Mouse (Mus musculus) heart, postnatal 10 days (tissue): ENCODE data around the gene Bpgm. TPM values are rescaled to one million over a fixed set of nuclear protein-coding genes. Genes with fewer than 3 reads are reported as not detected.

ENCODE experiments used
- DNase-seq, 2 experiments: peaks; one replicate each; pipeline ENCODE4 v3.0.0; 2021
- intact Hi-C: fragments of 180-260 bp; cut with DNase I; formaldehyde crosslinking; loops from one replicate; pipeline ENCODE4 v1.15.1; 2025
- total RNA-seq, 2 experiments: library from RNA; stranded (reverse); gene quantifications; 2 replicates each; pipeline ENCODE4 v1.2.3; 2021

Bpgm gene
- total RNA-seq, 2 experiments from 2014 or later, result 49.0 to 74.4 TPM

DNA sequence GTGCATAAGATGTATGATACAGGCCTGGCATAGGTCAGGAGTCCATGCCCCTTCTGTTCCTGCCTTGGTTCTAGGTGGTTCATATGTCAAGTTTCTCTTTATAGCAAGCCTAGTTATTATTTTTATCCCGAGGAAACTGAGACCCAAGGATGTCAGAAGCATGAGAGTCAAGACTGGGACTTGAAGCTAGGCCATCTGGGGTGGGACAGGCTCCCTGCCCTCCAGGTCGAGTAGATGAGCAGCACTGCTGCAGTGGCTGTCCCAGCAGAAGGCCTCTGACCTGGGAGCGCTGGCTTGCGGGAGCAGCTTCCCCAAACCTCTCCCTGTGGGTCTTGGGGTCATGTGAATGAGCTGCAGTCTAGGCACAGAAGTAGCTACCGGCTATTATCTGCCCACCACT is 47.5 kb downstream of the Bpgm start:
- DNase-seq, result no peak
- intact Hi-C loops, result no loop called here

DNA sequence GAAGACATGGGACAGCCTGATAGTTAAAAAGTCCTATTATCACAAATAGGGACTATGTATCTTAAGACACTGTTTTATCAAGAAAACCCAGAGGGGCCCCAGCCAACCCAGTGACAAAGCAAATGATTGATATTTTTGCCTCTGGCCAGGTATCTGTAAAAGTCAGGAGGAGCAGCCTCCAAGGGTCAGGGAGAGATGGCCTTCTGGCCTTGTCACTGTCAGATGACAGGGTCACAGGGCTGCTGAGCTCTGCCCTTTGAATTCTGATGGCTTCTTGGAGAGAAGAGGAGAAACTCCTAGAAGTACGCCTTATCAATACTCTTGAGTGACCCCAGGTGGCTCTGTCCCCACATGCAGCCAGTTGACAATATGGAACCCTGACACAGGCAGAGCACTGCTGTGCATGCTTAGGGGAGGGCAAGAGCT is 49.5 kb downstream of the Bpgm start:
- intact Hi-C loops, result no loop called here
- no peak for DNase-seq

DNA sequence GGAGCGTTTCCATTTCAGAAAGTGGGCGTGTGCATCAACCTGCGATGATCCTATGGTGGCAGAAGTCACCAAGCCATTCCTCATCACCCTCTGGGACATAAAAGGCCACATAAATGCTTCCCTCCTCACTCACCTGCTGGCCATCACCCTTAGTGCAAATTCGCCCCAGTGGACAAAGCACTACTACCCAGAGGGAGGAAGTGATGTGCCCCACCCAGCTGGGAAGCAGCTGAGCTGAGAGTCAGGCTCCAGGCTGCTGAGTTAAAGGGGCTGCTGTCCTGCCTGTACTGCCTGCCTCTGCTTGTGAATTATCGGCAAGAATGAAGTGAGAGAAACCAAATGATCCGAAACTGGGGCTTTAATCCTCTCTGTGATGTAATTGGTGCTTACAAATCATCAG is 49.9 kb downstream of the Bpgm start:
- no peak for DNase-seq
- intact Hi-C loops, result no loop called here

DNA sequence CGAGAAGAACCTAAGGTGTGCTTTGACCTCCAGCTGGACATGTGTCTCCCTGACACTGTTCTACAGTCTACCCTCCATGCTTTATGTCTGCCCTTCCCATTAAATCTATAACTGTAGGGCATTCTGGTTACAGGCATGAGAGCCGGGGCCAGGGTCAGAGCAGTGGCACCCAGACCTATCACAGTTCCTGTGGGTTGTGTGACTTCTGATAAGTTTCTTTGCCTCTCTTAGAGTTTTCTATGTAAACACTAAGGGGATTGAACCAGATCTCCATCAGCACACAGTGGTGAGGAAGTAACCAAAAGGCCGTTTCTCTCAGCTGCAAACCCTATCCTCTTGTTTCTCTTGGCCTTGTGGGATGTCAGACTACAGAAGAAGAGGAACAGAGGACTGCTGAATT is 50.4 kb downstream of the Bpgm start:
- DNase-seq, result no peak
- intact Hi-C loops, result no loop called here

DNA sequence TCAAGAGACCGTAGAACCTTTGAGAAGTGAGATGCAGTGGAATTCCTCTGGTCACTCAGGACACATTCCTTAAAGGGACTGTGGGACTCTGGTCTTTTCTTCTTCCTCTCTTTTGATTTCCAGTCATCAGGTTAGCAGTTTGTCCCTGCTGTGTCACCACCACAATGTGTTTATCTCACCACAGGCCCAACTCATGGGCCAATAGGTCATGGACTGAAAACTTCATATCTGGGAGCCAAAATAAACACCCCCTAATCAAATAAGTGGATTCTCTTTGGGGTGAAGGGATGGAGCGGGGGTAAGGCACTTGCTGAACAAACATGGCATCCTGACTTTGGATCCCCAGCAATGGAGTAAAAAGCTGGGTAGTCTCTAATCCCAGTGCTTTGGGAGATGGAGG is 52.1 kb downstream of the Bpgm start:
- intact Hi-C loops, result no loop called here
- no peak for DNase-seq

DNA sequence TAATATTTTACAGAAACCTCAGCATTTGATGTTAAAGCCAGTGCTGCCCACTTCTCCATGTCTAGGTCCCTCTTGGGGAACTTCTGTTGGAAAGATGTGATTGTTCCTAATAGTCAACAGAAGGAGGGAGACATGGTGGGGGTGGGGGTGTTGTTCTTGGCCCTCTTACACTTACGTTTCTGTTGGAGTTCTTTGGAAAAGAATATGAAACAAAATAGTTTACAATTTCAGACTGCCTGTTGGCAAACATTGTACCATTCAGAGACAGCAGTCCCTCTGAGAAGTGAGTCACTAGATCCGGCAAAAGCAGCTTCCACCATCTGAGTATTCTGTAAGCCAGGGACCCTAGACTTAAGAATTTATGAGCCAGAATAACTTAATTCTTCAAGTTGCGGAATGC is 54.0 kb downstream of the Bpgm start:
- intact Hi-C loops, result no loop called here
- DNase-seq, result peak in 1 of 2 experiments; percentile 10

DNA sequence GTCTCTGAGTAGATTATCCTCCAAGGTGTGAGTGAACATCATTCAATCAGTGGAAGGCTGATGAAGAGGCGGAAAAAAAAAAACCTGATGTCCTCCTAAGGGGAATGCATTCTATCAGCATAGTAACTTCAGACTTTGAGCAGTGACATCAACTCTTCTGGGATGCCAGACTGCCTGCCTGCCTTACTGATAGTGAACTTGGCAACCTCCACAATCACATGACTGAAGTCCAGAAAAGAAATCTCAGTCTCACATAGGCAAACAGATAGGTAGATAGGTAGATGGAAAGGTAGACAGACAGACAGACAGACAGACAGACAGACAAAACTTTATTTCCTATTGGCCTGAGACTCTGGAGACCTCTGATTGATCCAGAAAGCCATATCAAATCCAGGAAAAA is 57.0 kb downstream of the Bpgm start:
- intact Hi-C loops, result no loop called here
- no peak for DNase-seq

DNA sequence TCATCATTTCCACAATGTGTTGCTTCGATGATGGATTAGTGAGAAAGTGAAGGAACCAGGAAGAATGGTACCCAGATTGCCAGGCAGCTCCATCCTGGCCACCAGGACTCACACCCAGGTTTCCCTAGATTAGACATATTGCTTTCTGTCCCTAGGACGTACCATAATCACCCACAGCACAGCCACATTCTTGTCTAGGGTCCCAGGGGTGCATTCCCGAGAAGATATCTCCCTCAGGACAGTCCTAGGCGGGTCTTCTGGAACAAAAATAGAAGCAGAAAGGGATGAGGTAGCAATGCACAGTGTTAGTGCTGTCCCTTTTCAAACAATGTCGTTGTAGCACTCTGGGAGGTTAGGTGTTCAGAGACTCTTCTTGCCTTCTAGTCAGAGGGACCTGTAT is 57.9 kb downstream of the Bpgm start:
- intact Hi-C loops, result no loop called here
- DNase-seq, result no peak

DNA sequence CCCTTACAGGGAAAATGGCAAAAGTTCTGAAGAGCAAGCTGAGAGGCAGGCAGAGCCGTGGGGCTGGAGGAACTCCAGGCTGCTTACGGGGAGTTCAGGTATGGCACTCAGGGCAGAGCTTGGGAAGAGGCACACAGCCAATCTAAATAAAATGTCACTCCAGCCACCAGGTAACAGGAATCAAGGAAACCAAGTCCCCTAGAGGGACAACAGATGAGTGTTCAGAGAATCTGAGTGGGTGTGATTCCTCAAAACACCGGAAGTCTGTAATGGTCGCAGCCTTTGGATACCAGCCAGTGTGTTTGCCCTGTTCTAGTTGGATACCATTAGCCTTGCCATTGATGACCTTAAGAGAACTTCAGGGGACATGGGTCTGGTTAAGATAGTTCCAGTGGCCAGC is 66.9 kb downstream of the Bpgm start:
- intact Hi-C loops, result no loop called here
- DNase-seq, result no peak

DNA sequence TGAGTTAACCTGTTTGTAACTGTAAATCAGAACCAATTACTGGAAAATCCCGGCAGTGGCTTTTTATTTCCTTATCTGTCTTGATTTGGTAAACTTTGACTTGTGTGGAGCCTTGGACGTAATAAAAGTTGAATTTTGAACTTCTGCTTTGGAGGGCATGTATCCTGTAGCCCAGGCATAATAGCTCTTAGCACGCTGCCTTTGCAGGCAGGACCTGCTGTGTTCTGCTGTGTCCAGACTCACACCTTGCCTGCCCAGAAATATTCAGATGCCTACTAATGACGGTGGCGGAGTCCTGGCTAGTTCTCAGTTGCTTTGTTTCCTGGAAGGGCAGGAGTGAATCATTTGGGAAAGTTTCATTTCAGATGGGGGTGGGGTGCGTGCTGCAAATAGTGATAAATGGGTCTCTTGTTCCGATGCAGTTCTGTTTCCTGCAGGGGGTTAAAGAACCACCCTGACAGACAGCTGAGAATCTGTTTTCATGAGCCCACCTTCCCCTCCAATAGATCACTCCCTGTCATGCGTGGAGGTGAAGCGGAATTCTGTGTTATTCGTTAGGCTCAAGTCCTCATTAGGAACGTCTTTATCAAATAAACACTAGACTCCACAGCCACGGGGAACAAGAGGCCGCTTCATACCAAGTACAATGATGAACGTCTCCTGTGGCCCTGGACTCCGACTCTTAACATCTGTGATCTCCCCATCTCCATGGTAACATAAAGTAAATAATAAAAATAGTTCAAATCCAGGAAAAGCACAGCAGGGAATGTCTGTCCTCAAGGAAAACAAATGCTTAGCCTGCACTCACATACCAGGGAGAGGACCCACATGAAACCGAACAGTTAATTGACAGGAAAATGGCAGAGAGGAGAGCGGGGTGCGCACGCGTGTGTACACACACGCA is 67.5 kb downstream of the Bpgm start:
- intact Hi-C loops, result no loop called here
- peak; percentile 19 to 32 for DNase-seq

DNA sequence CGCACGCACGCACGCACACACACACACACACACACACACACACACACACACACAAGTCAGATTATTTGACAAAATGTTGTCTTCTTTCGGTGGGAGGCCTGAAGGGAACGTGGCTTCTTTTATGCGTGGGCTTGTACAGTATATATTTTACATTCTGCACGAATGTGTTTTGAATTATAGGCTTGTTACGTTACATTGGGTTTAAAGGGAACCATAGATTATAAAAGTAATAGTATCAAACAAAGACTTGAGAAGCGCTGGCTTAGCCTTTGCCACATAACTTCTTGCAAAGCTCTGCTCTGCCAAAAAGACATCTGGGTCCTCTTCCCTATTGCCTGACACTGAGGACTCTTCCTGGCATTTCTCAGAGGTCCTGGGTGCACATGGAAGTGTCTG is 68.2 kb downstream of the Bpgm start:
- DNase-seq, result no peak
- intact Hi-C loops, result no loop called here

DNA sequence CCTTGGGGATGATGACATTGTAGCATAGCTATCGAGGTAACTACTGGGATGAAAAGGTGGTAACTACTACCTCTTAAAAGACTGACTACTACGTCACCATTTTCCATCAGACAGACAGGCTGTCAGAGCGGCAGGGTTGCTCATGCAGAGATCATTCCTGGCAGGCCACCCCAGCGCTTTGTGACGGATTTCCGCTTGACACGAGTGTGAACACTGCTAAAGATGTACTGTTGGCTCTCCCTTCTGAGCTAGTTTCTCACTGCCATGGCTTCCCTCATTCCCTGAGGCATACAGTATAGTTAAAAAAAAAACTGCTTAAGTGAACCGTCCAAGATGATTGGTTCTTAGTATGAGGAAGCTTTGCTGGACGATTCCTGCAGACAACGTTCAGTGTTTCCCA is 69.3 kb downstream of the Bpgm start:
- peak; percentile 34 to 37 for DNase-seq
- intact Hi-C loops, result loop anchor here (5.0 kb wide), 1 partner anchor 52 kb away; the partner anchor contains the start of gene Cald1

DNA sequence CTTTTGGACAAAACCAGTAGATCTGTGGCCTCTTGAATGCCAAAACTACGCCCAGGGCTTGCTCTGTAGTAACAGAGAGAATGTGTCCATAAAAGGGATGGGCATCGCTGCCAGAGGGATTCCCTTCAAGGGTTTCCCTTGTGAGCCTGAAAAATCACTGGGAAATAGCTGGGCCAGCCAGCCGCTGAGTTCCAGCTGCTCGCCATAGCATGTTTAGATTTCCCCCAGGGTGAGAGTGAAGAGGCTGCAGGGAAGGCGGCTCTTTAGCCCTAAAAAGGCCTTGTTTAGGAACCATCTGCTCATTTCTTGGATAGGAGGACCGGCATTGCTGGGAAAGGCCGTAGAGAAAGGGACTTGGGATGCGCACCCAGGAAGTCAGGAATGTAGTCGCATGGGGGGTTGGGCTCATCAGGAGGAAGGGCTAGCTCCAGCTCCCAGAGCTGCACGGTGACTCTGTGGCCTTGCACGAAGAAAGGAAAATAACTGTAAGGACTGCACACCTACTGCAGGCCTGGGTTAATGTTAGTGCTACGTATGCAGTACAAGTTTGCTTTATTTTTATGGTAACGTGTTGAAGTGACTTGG is 72.5 kb downstream of the Bpgm start:
- no peak for DNase-seq
- intact Hi-C loops, result loop anchor here (5.0 kb wide), 1 partner anchor 49 kb away; the partner anchor contains the start of gene Cald1

DNA sequence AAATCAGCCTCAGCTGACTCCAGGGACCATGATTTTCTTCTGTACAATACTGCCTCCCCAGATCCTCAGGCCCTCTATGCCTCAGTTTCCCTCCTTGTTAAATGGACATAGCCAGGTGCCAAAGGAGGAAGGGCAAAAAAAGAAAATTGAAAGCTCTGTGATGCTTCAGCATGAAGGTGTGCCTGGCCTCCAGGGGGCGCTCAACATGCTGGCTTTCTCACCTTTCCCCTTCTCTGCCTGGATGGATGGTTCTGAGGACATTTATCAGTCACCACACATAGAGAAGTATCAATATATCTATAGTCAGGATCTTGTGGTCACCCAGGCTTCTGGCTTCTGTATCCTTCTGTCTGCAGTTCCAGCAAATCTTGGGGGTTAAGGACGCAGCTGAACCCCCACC is 73.0 kb downstream of the Bpgm start:
- peak; percentile 48 to 74 for DNase-seq
- intact Hi-C loops, result loop anchor here (1.0 to 5.0 kb wide), 2 partner anchors 48 to 205 kb away; partner anchors contain the start of gene Cald1

DNA sequence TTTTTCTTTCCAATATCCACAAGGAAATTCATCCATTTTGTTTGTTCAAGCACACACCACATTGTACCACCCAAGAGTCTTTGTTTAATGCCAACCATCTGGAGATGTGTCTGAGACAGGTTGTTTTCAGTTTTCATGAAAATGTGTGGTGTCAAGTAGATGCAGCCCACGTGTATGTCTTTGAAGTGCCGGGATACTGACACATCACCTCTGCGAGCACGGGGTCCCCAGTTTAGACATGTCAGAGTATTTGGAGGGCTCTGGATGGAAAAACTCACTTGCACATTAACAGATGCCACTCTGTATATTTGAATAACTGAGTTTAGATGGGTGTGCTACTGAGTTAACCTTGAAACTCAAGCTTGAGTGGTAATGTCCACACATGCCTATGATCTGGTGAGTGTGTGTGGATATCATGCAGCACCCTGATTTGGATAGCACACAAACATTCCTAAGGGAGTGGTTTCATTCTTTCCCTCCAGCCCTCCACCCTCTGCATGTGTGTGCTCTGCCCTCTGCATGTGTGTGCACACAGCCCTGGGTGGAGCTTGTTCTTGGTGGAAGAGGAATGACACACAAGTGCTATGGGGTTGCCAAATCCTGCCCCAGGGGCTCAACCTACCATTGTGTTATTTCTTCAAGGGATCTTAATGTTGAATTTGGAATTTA is 76.6 kb downstream of the Bpgm start:
- DNase-seq, result no peak
- intact Hi-C loops, result no loop called here

DNA sequence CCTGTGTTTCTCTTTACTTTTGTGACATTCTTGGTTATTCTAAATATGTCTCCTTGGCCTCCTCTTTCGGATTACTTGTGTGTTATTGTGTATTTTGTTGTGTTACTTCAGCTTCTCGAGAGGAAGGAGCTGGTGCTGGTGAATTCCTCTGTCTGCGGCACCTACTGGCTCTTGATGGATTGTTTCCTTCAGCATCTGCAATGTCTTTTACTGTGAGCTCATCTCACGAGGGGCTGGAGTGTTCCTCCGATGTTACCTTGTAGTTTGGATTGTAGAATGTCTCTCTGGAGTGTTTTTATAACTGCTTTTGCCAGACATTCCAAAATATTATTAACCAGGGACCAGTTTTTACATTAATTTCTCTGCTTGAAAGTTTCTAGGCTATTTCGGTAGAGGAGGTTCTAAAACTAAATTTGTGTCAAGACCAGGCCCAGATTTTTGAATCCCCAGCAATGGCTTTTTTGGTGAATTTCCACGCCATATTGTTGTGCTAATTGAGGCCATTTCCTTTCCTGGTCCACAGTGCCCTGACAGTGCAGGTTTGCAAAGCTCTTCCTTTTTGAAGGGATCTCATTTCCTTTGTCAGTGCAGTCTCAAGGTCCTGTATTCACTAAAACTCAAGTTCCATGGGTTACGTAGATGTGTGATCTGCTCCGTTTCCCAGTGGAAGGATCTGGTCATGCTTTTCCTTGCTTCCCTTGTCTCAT is 78.4 kb downstream of the Bpgm start:
- intact Hi-C loops, result no loop called here

More for the DNA sequence above, 78.4 kb downstream of the Bpgm start:
- DNase-seq, result no peak

Other genes starting within 250 kb of the Bpgm start
- 100 to 1,000 TPM; 196 to 211 TPM for gene Akr1b3, start 158.7 kb upstream of the Bpgm start, total RNA-seq
- gene Akr1b8, start 122.1 kb upstream of the Bpgm start, total RNA-seq, result 1 to 10 TPM; 7.3 to 7.6 TPM
- 10 to 100 TPM; 61.2 to 68.5 TPM for gene Akr1b10, start 92.0 kb upstream of the Bpgm start, total RNA-seq
- gene Akr1b7, start 63.9 kb upstream of the Bpgm start, total RNA-seq, result not detected
- gene Cald1, start 122.3 kb downstream of the Bpgm start, total RNA-seq, result 10 to 100 TPM; 88.0 to 92.1 TPM